Mouse (Mus musculus) heart, embryonic 10.5 days (tissue): Measurements from ENCODE around the gene Gm973. TPM values are rescaled to one million over a fixed set of nuclear protein-coding genes. Genes with fewer than 3 reads are reported as not detected.

ENCODE experiments used
- DNase-seq: peaks from one replicate; pipeline ENCODE4 v3.0.0-alpha.2; 2017; ENCODE audit warnings: low spot score
- H3K27ac ChIP-seq: fragments of 300-500 bp; sonication (generic); 2 replicates; pipeline ENCODE4 v1.5.1; 2016; ENCODE audit warnings: mild to moderate bottlenecking
- H3K27me3 ChIP-seq: fragments of 300-500 bp; sonication (generic); 2 replicates; pipeline ENCODE4 v1.6.1; 2016; ENCODE audit warnings: mild to moderate bottlenecking; ENCODE audit not compliant: poor library complexity, insufficient read depth, severe bottlenecking
- H3K36me3 ChIP-seq: fragments of 300-500 bp; sonication (generic); 2 replicates; pipeline ENCODE4 v1.6.1; 2016; ENCODE audit warnings: mild to moderate bottlenecking, moderate library complexity
- H3K4me1 ChIP-seq: fragments of 300-500 bp; sonication (generic); 2 replicates; pipeline ENCODE4 v1.6.1; 2016; ENCODE audit warnings: mild to moderate bottlenecking
- H3K4me3 ChIP-seq: fragments of 300-500 bp; sonication (generic); 2 replicates; pipeline ENCODE4 v1.5.1; 2016; ENCODE audit warnings: mild to moderate bottlenecking, moderate library complexity
- H3K9me3 ChIP-seq: fragments of 300-500 bp; sonication (generic); 2 replicates; pipeline ENCODE4 v1.6.1; 2016; ENCODE audit warnings: mild to moderate bottlenecking, moderate library complexity
- WGBS: fragments of 180-500 bp; shearing (Covaris S2); methylation state at CpG from one replicate; pipeline ENCODE4 v1.1.7; 2016; 5-methylcytosine and 5-hydroxymethylcytosine counted together
- polyA plus RNA-seq: library from polyadenylated mRNA; unstranded; fragments of >200 nt; fragmentation: Nextera tagmentation; extraction: Ambion mirVana; gene quantifications from 2 replicates; pipeline ENCODE4 v1.2.1, GENCODE M21; 2016

Gene Gm973
- polyA plus RNA-seq, 1 experiment from 2014 or later: 0.16 TPM

- WGBS: 67% methylated on average over 3 of the region's 3 CpGs
- Histone ChIP-seq H3K27ac (peak overlapping the region; percentile 52; the same call in 1 of the 2 replicates), H3K27me3 (peaks cover 58% of the 10 kb centered on the region), H3K36me3 (no peaks in the 10 kb centered on the region), H3K9me3 (no peaks in the 10 kb centered on the region), H3K4me1 (peaks cover 28% of the 10 kb centered on the region), H3K4me3 (no peak overlapping the region)
- DNase-seq: no peak
Measured at GRCm38 (mm10) chr1:59580880-59581279, 64.8 kb downstream of the Gm973 start.

GRCm38 (mm10) chr1:59584656-59585410, 68.8 kb downstream of the Gm973 start:
- Histone ChIP-seq H3K4me3 (no peak overlapping the region), H3K9me3 (no peaks in the 10 kb centered on the region), H3K27me3 (peaks cover 46% of the 10 kb centered on the region), H3K36me3 (no peaks in the 10 kb centered on the region), H3K4me1 (peaks cover 10% of the 10 kb centered on the region), H3K27ac (no peak overlapping the region)
- 11% methylated on average over 18 of the region's 18 CpGs for WGBS
- DNase-seq: peak; percentile 87

- no peak overlapping the region for H3K27ac ChIP-seq
- H3K36me3 ChIP-seq: no peaks in the 10 kb centered on the region
- peaks cover 14% of the 10 kb centered on the region; the same call in 1 of the 2 replicates for H3K4me1 ChIP-seq
- 82% methylated on average over 1 of the region's 1 CpGs for WGBS
- no peak for DNase-seq
- H3K27me3 ChIP-seq: peaks cover 62% of the 10 kb centered on the region
- no peaks in the 10 kb centered on the region for H3K9me3 ChIP-seq
- no peak overlapping the region for H3K4me3 ChIP-seq
Measured at GRCm38 (mm10) chr1:59589271-59589670, 73.2 kb downstream of the Gm973 start.

GRCm38 (mm10) chr1:59592359-59592758, 76.3 kb downstream of the Gm973 start:
- H3K27me3 ChIP-seq: peaks cover 70% of the 10 kb centered on the region
- H3K36me3 ChIP-seq: no peaks in the 10 kb centered on the region
- WGBS: 4% methylated on average over 10 of the region's 10 CpGs
- H3K4me1 ChIP-seq: peaks cover 12% of the 10 kb centered on the region; the same call in 1 of the 2 replicates
- H3K4me3 ChIP-seq: peak overlapping the region; percentile 34
- no peaks in the 10 kb centered on the region for H3K9me3 ChIP-seq
- H3K27ac ChIP-seq: 0 out of 2 replicates have a peak overlapping the region, but pooled peaks have one; percentile 24
- no peak for DNase-seq

- H3K27ac ChIP-seq: no peak overlapping the region
- no peaks in the 10 kb centered on the region for H3K9me3 ChIP-seq
- H3K4me1 ChIP-seq: peaks cover 12% of the 10 kb centered on the region; the same call in 1 of the 2 replicates
- WGBS: 23% methylated on average over 12 of the region's 12 CpGs
- no peaks in the 10 kb centered on the region for H3K36me3 ChIP-seq
- no peak for DNase-seq
- peaks cover 72% of the 10 kb centered on the region for H3K27me3 ChIP-seq
- peak overlapping the region; percentile 34 for H3K4me3 ChIP-seq
Measured at GRCm38 (mm10) chr1:59592876-59593275, 76.8 kb downstream of the Gm973 start.

- no peak overlapping the region for H3K4me3 ChIP-seq
- no peaks in the 10 kb centered on the region for H3K9me3 ChIP-seq
- 61% methylated on average over 2 of the region's 2 CpGs for WGBS
- no peak overlapping the region for H3K27ac ChIP-seq
- H3K27me3 ChIP-seq: peaks cover 71% of the 10 kb centered on the region
- no peaks in the 10 kb centered on the region for H3K36me3 ChIP-seq
- DNase-seq: no peak
- H3K4me1 ChIP-seq: peaks cover 12% of the 10 kb centered on the region; the same call in 1 of the 2 replicates
Measured at GRCm38 (mm10) chr1:59593622-59594035, 77.6 kb downstream of the Gm973 start.

- WGBS: 85% methylated on average over 11 of the region's 11 CpGs
- H3K4me1 ChIP-seq: peaks cover 12% of the 10 kb centered on the region; the same call in 1 of the 2 replicates
- no peak for DNase-seq
- no peaks in the 10 kb centered on the region for H3K9me3 ChIP-seq
- no peak overlapping the region for H3K27ac ChIP-seq
- peaks cover 70% of the 10 kb centered on the region for H3K27me3 ChIP-seq
- H3K36me3 ChIP-seq: no peaks in the 10 kb centered on the region
- H3K4me3 ChIP-seq: no peak overlapping the region
Measured at GRCm38 (mm10) chr1:59594586-59595266, 78.7 kb downstream of the Gm973 start.

GRCm38 (mm10) chr1:59595609-59596008, 79.5 kb downstream of the Gm973 start:
- Histone ChIP-seq H3K27ac (no peak overlapping the region), H3K4me3 (no peak overlapping the region), H3K4me1 (peaks cover 12% of the 10 kb centered on the region; the same call in 1 of the 2 replicates), H3K9me3 (no peaks in the 10 kb centered on the region), H3K36me3 (no peaks in the 10 kb centered on the region), H3K27me3 (peaks cover 62% of the 10 kb centered on the region)
- WGBS: 50% methylated on average over 9 of the region's 9 CpGs
- DNase-seq: no peak

- peaks cover 9% of the 10 kb centered on the region for H3K4me1 ChIP-seq
- no peak for DNase-seq
- H3K4me3 ChIP-seq: no peak overlapping the region
- no peaks in the 10 kb centered on the region for H3K9me3 ChIP-seq
- WGBS: 34% methylated on average over 11 of the region's 11 CpGs
- H3K27ac ChIP-seq: no peak overlapping the region
- no peaks in the 10 kb centered on the region for H3K36me3 ChIP-seq
- H3K27me3 ChIP-seq: peaks cover 25% of the 10 kb centered on the region; the same call in 1 of the 2 replicates
Measured at GRCm38 (mm10) chr1:59602531-59603416, 86.7 kb downstream of the Gm973 start.

- Histone ChIP-seq H3K27ac (no peak overlapping the region), H3K9me3 (no peaks in the 10 kb centered on the region), H3K27me3 (peaks cover 25% of the 10 kb centered on the region; the same call in 1 of the 2 replicates), H3K4me1 (peaks cover 9% of the 10 kb centered on the region), H3K36me3 (no peaks in the 10 kb centered on the region), H3K4me3 (no peak overlapping the region)
- WGBS: 86% methylated on average over 2 of the region's 2 CpGs
- no peak for DNase-seq
Measured at GRCm38 (mm10) chr1:59603417-59603712, 87.3 kb downstream of the Gm973 start.

- WGBS: 10% methylated on average over 11 of the region's 11 CpGs
- no peak for DNase-seq
Measured at GRCm38 (mm10) chr1:59603893-59604292, 87.8 kb downstream of the Gm973 start.

GRCm38 (mm10) chr1:59606479-59606878, 90.4 kb downstream of the Gm973 start:
- H3K4me3 ChIP-seq: no peak overlapping the region
- H3K4me1 ChIP-seq: peaks cover 13% of the 10 kb centered on the region
- H3K27ac ChIP-seq: no peak overlapping the region
- H3K27me3 ChIP-seq: peaks cover 22% of the 10 kb centered on the region; the same call in 1 of the 2 replicates
- no peaks in the 10 kb centered on the region for H3K9me3 ChIP-seq
- DNase-seq: no peak
- 85% methylated on average over 13 of the region's 13 CpGs for WGBS
- no peaks in the 10 kb centered on the region for H3K36me3 ChIP-seq

More at GRCm38 (mm10) chr1:59603893-59604292, 87.8 kb downstream of the Gm973 start:
- H3K9me3 ChIP-seq: no peaks in the 10 kb centered on the region
- peak overlapping the region; percentile 32; the same call in 1 of the 2 replicates for H3K27ac ChIP-seq
- peak overlapping the region; percentile 27; the same call in 1 of the 2 replicates for H3K4me3 ChIP-seq
- H3K4me1 ChIP-seq: peaks cover 9% of the 10 kb centered on the region
- H3K36me3 ChIP-seq: no peaks in the 10 kb centered on the region
- H3K27me3 ChIP-seq: peaks cover 25% of the 10 kb centered on the region; the same call in 1 of the 2 replicates
